Mouse (Mus musculus): ENCODE results near the gene Jmjd1c. TPM values are rescaled to one million over a fixed set of nuclear protein-coding genes. Genes with fewer than 3 reads are reported as not detected.
A peak's percentile ranks its signal among the peaks of the same experiment; 100 is the strongest.

Gene Jmjd1c
- polyA plus RNA-seq, 1 experiment from 2014 or later: 15.0 TPM

GRCm38 (mm10) chr10:67298856-67299255 lies 202.9 kb downstream of the Jmjd1c start:
- H3K27ac ChIP-seq (ENCODE audit: low read depth): no peak overlapping the region
- H3K4me2 ChIP-seq (ENCODE audit: low read depth, low read length): peak overlapping the region; percentile 32; the same call in 1 of the 2 replicates
- no peak overlapping the region for H3K4me3 ChIP-seq (ENCODE audit: low read depth, low read length)
- H3K4me1 ChIP-seq (ENCODE audit: insufficient read depth): peaks cover 8% of the 10 kb centered on the region; the same call in 1 of the 2 replicates
- TF ChIP-seq EP300 (IDR thresholded peaks at IDR 0.05; ENCODE audit: low read depth): no peak
- no peak for TF ChIP-seq CTCF (IDR thresholded peaks at IDR 0.05; ENCODE audit: low read depth)
- H3K36me3 ChIP-seq (replicated peaks; ENCODE audit: insufficient read depth, low read length): no peaks in the 10 kb centered on the region
- no peaks in the 10 kb centered on the region for H3K27me3 ChIP-seq (ENCODE audit: insufficient read depth, low read length)
- ATAC-seq (no peak), DNase-seq (no peak)
- 54% methylated on average over 5 of the region's 5 CpGs for WGBS (ENCODE audit: insufficient replicate concordance)
- H3K9me3 ChIP-seq (ENCODE audit: low read length): no peaks in the 10 kb centered on the region
- H3K9ac ChIP-seq (replicated peaks): no peak overlapping the region

DNA sequence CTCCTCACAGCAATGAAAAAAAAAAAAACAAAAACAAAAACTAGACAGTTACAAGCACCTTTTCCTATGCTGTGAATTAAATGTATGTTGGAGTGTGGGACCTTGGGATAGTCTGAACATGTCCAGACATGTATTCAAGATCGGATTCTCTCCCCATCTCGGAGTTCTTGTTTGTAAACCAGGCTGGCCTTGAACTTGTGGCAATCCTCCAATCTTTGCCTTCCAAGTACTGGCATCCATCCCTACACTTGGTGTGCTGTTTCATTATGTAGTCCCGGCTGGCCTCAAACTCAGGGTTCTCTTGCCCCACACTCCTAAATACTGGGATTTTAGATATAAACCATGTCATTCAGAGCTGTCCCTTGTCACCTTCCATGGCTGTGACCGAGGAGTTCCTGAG lies 203.4 kb downstream of the Jmjd1c start:
- no peak for TF ChIP-seq CTCF (IDR thresholded peaks at IDR 0.05; ENCODE audit: low read depth)
- no peak for TF ChIP-seq EP300 (IDR thresholded peaks at IDR 0.05; ENCODE audit: low read depth)
- 75% methylated on average over 4 of the region's 4 CpGs for WGBS (ENCODE audit: insufficient replicate concordance)

GRCm38 (mm10) chr10:67301046-67301445 lies 205.1 kb downstream of the Jmjd1c start:
- no peak overlapping the region for H3K9ac ChIP-seq (replicated peaks)
- ATAC-seq (peak; percentile 53), DNase-seq (no peak)
- no peaks in the 10 kb centered on the region for H3K9me3 ChIP-seq (ENCODE audit: low read length)
- H3K36me3 ChIP-seq (replicated peaks; ENCODE audit: insufficient read depth, low read length): no peaks in the 10 kb centered on the region
- H3K4me1 ChIP-seq (ENCODE audit: insufficient read depth): peaks cover 5% of the 10 kb centered on the region; the same call in 1 of the 2 replicates
- H3K27me3 ChIP-seq (ENCODE audit: insufficient read depth, low read length): no peaks in the 10 kb centered on the region
- no peak overlapping the region for H3K27ac ChIP-seq (ENCODE audit: low read depth)
- 43% methylated on average over 6 of the region's 6 CpGs for WGBS (ENCODE audit: insufficient replicate concordance)
- TF ChIP-seq CTCF (IDR thresholded peaks at IDR 0.05; ENCODE audit: low read depth): no peak
- TF ChIP-seq EP300 (IDR thresholded peaks at IDR 0.05; ENCODE audit: low read depth): peak; percentile 49; the same call in 1 of the 2 replicates
- H3K4me3 ChIP-seq (ENCODE audit: low read depth, low read length): no peak overlapping the region
- no peak overlapping the region for H3K4me2 ChIP-seq (ENCODE audit: low read depth, low read length)

More for the DNA sequence above, 203.4 kb downstream of the Jmjd1c start:
- no peaks in the 10 kb centered on the region for H3K36me3 ChIP-seq (replicated peaks; ENCODE audit: insufficient read depth, low read length)
- peaks cover 8% of the 10 kb centered on the region; the same call in 1 of the 2 replicates for H3K4me1 ChIP-seq (ENCODE audit: insufficient read depth)
- H3K9me3 ChIP-seq (ENCODE audit: low read length): no peaks in the 10 kb centered on the region
- H3K27ac ChIP-seq (ENCODE audit: low read depth): no peak overlapping the region
- H3K9ac ChIP-seq (replicated peaks): no peak overlapping the region
- ATAC-seq (no peak), DNase-seq (no peak)
- no peaks in the 10 kb centered on the region for H3K27me3 ChIP-seq (ENCODE audit: insufficient read depth, low read length)
- no peak overlapping the region for H3K4me2 ChIP-seq (ENCODE audit: low read depth, low read length)
- no peak overlapping the region for H3K4me3 ChIP-seq (ENCODE audit: low read depth, low read length)

DNA sequence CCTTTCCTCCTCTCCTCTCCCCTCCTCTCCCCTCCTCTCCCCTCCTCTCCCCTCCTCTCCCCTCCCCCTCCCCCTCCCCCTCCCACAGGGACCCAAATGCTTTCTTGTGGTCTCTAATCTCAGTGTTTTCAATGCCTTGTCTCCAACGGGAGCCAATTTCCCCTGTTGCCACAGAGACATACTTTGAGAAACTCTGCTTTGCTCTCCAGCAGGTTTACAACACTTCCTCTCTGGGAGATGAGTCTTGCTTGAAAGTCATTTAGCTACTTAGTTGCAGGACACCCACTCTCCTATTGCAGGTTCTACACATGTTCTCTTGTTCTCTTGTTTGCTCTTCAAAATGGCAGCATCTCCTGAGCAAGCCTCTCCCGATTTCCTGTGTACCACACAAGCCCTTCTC lies 206.4 kb downstream of the Jmjd1c start:
- TF ChIP-seq CTCF (IDR thresholded peaks at IDR 0.05; ENCODE audit: low read depth) (no peak), EP300 (IDR thresholded peaks at IDR 0.05; ENCODE audit: low read depth) (no peak)
- ATAC-seq: no peak
- no peaks in the 10 kb centered on the region for H3K27me3 ChIP-seq (ENCODE audit: insufficient read depth, low read length)
- no peaks in the 10 kb centered on the region for H3K9me3 ChIP-seq (ENCODE audit: low read length)
- no peak for DNase-seq
- H3K4me1 ChIP-seq (ENCODE audit: insufficient read depth): peaks cover 5% of the 10 kb centered on the region; the same call in 1 of the 2 replicates
- no peak overlapping the region for H3K4me3 ChIP-seq (ENCODE audit: low read depth, low read length)
- no peak overlapping the region for H3K9ac ChIP-seq (replicated peaks)
- no peaks in the 10 kb centered on the region for H3K36me3 ChIP-seq (replicated peaks; ENCODE audit: insufficient read depth, low read length)
- no peak overlapping the region for H3K4me2 ChIP-seq (ENCODE audit: low read depth, low read length)
- 46% methylated on average over 2 of the region's 2 CpGs for WGBS (ENCODE audit: insufficient replicate concordance)
- no peak overlapping the region for H3K27ac ChIP-seq (ENCODE audit: low read depth)

Other genes with a start within 250 kb of the Jmjd1c start
- gene Reep3, start 820 bp downstream of the Jmjd1c start, polyA plus RNA-seq (2015; fragmentation: Nextera tagmentation; extraction: Ambion mirVana): 18.5 and 19.6 TPM in 2 replicates
- gene Nrbf2, start 189.2 kb downstream of the Jmjd1c start, polyA plus RNA-seq (2015; fragmentation: Nextera tagmentation; extraction: Ambion mirVana): 17.5 and 20.2 TPM in 2 replicates

Data from liver, postnatal 0 days (tissue).